Mouse (Mus musculus): ENCODE results near the gene Isca2.

DNA sequence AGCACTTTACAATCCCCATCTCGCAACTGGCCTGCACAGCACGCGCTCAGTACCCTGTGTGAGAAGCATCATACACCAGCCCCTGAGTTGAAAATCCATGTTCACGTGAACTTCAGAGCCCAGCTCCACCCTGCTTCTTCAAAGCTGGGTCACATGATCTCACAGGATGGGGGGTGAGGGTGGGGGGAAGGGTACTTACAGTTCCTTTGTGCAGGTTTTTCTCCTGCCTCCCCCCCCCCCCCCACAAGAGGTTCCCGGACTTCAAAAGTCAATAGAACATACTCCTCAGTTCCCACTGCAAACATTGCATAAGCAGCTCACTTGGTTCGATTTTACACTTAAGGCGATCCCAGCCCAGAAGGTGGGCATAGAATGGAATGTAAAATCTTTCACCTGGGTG is 3.4 kb upstream of the Isca2 start:
- TF ChIP-seq CTCF (conservative IDR thresholded peaks at IDR 0.05; ENCODE audit: low read length) (no peak), NANOG (IDR thresholded peaks at IDR 0.05; ENCODE audit: borderline replicate concordance, low read length) (no peak)

Data from E14TG2a.4 (cell line).